Mouse (Mus musculus) liver, embryonic 14.5 days (tissue): ENCODE measurements at regions not wholly inside any gene's neighbourhood (a gene's known extent, or its start where the extent isn't known, plus 50 kb on each side); places are given as distances from the start of the nearest gene placed in this dataset.

Source experiments
- CTCF ChIP-seq: IDR thresholded peaks from 2 replicates; pipeline ENCODE4 v1.5.1; 2016; ENCODE audit warnings: antibody characterized with exemption, low read depth, control low read depth
- EP300 ChIP-seq: IDR thresholded peaks from 2 replicates; pipeline ENCODE4 v1.6.1; 2016; ENCODE audit warnings: antibody characterized with exemption, low read depth

DNA sequence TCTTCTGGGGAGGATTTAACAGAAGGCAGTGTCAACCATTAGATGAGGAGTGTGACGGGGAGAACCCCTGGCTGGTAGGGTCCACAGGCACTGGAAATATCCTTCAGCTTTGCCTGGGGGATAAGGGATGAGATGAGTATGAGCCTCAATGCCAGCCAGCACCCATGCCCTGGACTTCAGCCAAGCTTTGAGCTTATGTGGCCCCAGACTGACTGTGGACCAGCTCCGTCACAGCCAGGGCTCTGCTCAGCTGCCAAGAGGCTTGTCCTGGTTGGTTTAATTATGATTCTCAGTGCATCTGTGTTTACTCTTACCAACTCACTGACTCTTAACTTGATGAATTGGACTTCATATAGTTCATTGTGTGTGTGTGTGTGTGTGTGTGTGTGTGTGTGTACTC is 165.8 kb downstream of the Mex3b start:
- TF ChIP-seq CTCF, result no peak
- TF ChIP-seq EP300, result no peak
